Mouse (Mus musculus) MEL (cell line): ENCODE measurements around the gene Bcat1. TPM values are rescaled to one million over a fixed set of nuclear protein-coding genes. Genes with fewer than 3 reads are reported as not detected.
A peak's percentile ranks its signal among the peaks of the same experiment; 100 is the strongest.

Experiments
- DNase-seq: peaks from one replicate; pipeline ENCODE4 v3.0.0; 2011; ENCODE audit warnings: low read depth, low spot score
- H3K27ac ChIP-seq: 2 replicates; pipeline ENCODE4 v1.5.1; 2012; ENCODE audit warnings: low read depth, mild to moderate bottlenecking, control low read depth, low read length, moderate library complexity; ENCODE audit not compliant: control insufficient read depth
- H3K27me3 ChIP-seq, 2 experiments: fragments of 150-350 bp in 1 of 2; sonication (generic) in 1 of 2; 2 replicates each; pipeline ENCODE4 v1.6.1; 2012; ENCODE audit warnings: low read length in 2 of 2, mild to moderate bottlenecking in 2 of 2, improper control_type of control experiment in 1 of 2, moderate library complexity in 1 of 2; ENCODE audit not compliant: insufficient read depth in 2 of 2, control insufficient read depth in 1 of 2
- H3K36me3 ChIP-seq, 2 experiments: 2 replicates each; pipeline ENCODE4 v1.6.1; 2012 to 2014; ENCODE audit warnings: low read length in 2 of 2, improper control_type of control experiment in 1 of 2, inconsistent platforms in 1 of 2, mild to moderate bottlenecking in 1 of 2; ENCODE audit not compliant: insufficient read depth in 2 of 2, control insufficient read depth in 1 of 2
- H3K4me1 ChIP-seq, 2 experiments: fragments of 150-350 bp in 1 of 2; sonication (generic) in 1 of 2; 2 replicates each; pipeline ENCODE4 v1.6.1; 2012; ENCODE audit warnings: low read length in 2 of 2, improper control_type of control experiment in 1 of 2, mild to moderate bottlenecking in 1 of 2; ENCODE audit not compliant: insufficient read depth in 2 of 2, control insufficient read depth in 1 of 2
- H3K4me3 ChIP-seq, 2 experiments: fragments of 150-350 bp in 1 of 2; sonication (generic) in 1 of 2; 2 replicates each; pipeline ENCODE4 v1.5.1; 2012; ENCODE audit warnings: low read depth in 2 of 2, low read length in 2 of 2, mild to moderate bottlenecking in 2 of 2, moderate library complexity in 2 of 2, control low read depth in 1 of 2, improper control_type of control experiment in 1 of 2; ENCODE audit not compliant: control insufficient read depth in 1 of 2, insufficient read depth in 1 of 2
- H3K79me2 ChIP-seq: 2 replicates; pipeline ENCODE4 v1.6.1; 2012; ENCODE audit warnings: mild to moderate bottlenecking, low read length, moderate library complexity; ENCODE audit not compliant: control insufficient read depth, poor library complexity, insufficient read depth
- H3K9ac ChIP-seq: 2 replicates; pipeline ENCODE4 v1.6.1; 2012; ENCODE audit warnings: low read depth, mild to moderate bottlenecking, control low read depth, low read length, moderate library complexity; ENCODE audit not compliant: control insufficient read depth, poor library complexity, severe bottlenecking
- H3K9me3 ChIP-seq: fragments of 150-350 bp; sonication (generic); replicated peaks from 2 replicates; pipeline ENCODE4 v1.6.1; 2012; ENCODE audit warnings: mild to moderate bottlenecking, low read length, improper control_type of control experiment, moderate library complexity; ENCODE audit not compliant: insufficient read depth
- BHLHE40 ChIP-seq: IDR thresholded peaks from 2 replicates; pipeline ENCODE4 v1.6.1; 2012; ENCODE audit warnings: low read depth, mild to moderate bottlenecking, inconsistent platforms, low read length, improper control_type of control experiment, borderline replicate concordance
- CHD2 ChIP-seq: IDR thresholded peaks from 2 replicates; pipeline ENCODE4 v1.6.1; 2011; ENCODE audit warnings: low read length, improper control_type of control experiment
- CTCF ChIP-seq, 3 experiments: IDR thresholded peaks in 2 of 3; conservative IDR thresholded peaks in 1 of 3; 2 replicates each; pipeline ENCODE4 v1.5.1; 2011 to 2012; ENCODE audit warnings: low read length in 3 of 3, low read depth in 2 of 3, mild to moderate bottlenecking in 2 of 3, improper control_type of control experiment in 1 of 3, inconsistent platforms in 1 of 3, mixed read lengths in 1 of 3, moderate library complexity in 1 of 3; ENCODE audit not compliant: control insufficient read depth in 1 of 3, insufficient read depth in 1 of 3, poor library complexity in 1 of 3, severe bottlenecking in 1 of 3
- ELF1 ChIP-seq: IDR thresholded peaks from 2 replicates; pipeline ENCODE4 v1.6.1; 2014; ENCODE audit warnings: low read depth, mild to moderate bottlenecking, inconsistent platforms, low read length, improper control_type of control experiment, moderate library complexity
- EP300 ChIP-seq, 2 experiments: IDR thresholded peaks; 2 replicates each; pipeline ENCODE4 v1.6.1; 2011; ENCODE audit warnings: improper control_type of control experiment in 2 of 2, low read length in 2 of 2, low read depth in 1 of 2, mild to moderate bottlenecking in 1 of 2
- ETS1 ChIP-seq: IDR thresholded peaks from 2 replicates; pipeline ENCODE4 v1.6.1; 2012; ENCODE audit warnings: low read depth, mild to moderate bottlenecking, inconsistent platforms, low read length, improper control_type of control experiment, moderate library complexity
- GABPA ChIP-seq: IDR thresholded peaks from 2 replicates; pipeline ENCODE4 v1.6.1; 2012; ENCODE audit warnings: low read depth, mild to moderate bottlenecking, inconsistent platforms, low read length, improper control_type of control experiment, moderate library complexity
- GATA1 ChIP-seq: IDR thresholded peaks from 2 replicates; pipeline ENCODE4 v1.6.1; 2011; ENCODE audit warnings: low read depth, low read length, improper control_type of control experiment
- HCFC1 ChIP-seq: IDR thresholded peaks from 2 replicates; pipeline ENCODE4 v1.6.1; 2012; ENCODE audit warnings: low read depth, mild to moderate bottlenecking, inconsistent platforms, low read length, improper control_type of control experiment, moderate library complexity
- MAZ ChIP-seq: IDR thresholded peaks from 2 replicates; pipeline ENCODE4 v1.6.1; 2012; ENCODE audit warnings: low read depth, mild to moderate bottlenecking, inconsistent platforms, low read length, improper control_type of control experiment
- MXI1 ChIP-seq: IDR thresholded peaks from 2 replicates; pipeline ENCODE4 v1.6.1; 2011; ENCODE audit warnings: mild to moderate bottlenecking, low read depth, low read length, improper control_type of control experiment
- MYB ChIP-seq: IDR thresholded peaks from 2 replicates; pipeline ENCODE4 v1.6.1; 2011; ENCODE audit warnings: mild to moderate bottlenecking, low read depth, low read length, improper control_type of control experiment
- MYC ChIP-seq: IDR thresholded peaks from 2 replicates; pipeline ENCODE4 v1.6.1; 2011; ENCODE audit warnings: low read depth, mild to moderate bottlenecking, low read length, improper control_type of control experiment, moderate library complexity
- NELFE ChIP-seq: IDR thresholded peaks from 2 replicates; pipeline ENCODE4 v1.6.1; 2011; ENCODE audit warnings: low read depth, low read length, improper control_type of control experiment
- NRF1 ChIP-seq: IDR thresholded peaks from 2 replicates; pipeline ENCODE4 v1.6.1; 2014; ENCODE audit warnings: low read depth, mild to moderate bottlenecking, inconsistent platforms, low read length, improper control_type of control experiment, moderate library complexity; ENCODE audit not compliant: poor library complexity, insufficient read depth, severe bottlenecking
- POLR2A ChIP-seq, 2 experiments: IDR thresholded peaks; 2 replicates each; pipeline ENCODE4 v1.6.1; 2011 to 2012; ENCODE audit warnings: low read length in 2 of 2, mild to moderate bottlenecking in 2 of 2, control low read depth in 1 of 2, improper control_type of control experiment in 1 of 2, low read depth in 1 of 2, moderate library complexity in 1 of 2; ENCODE audit not compliant: control insufficient read depth in 1 of 2, insufficient read depth in 1 of 2, poor library complexity in 1 of 2
- RAD21 ChIP-seq: IDR thresholded peaks from 2 replicates; pipeline ENCODE4 v1.6.1; 2011; ENCODE audit warnings: mild to moderate bottlenecking, low read depth, low read length, improper control_type of control experiment
- RCOR1 ChIP-seq: IDR thresholded peaks from 2 replicates; pipeline ENCODE4 v1.6.1; 2012; ENCODE audit warnings: low read depth, mild to moderate bottlenecking, inconsistent platforms, low read length, improper control_type of control experiment
- SMC3 ChIP-seq: IDR thresholded peaks from 2 replicates; pipeline ENCODE4 v1.6.1; 2011; ENCODE audit warnings: low read depth, low read length, improper control_type of control experiment
- TAL1 ChIP-seq: IDR thresholded peaks from 2 replicates; pipeline ENCODE4 v1.6.1; 2012; ENCODE audit warnings: mild to moderate bottlenecking, inconsistent platforms, low read length, moderate library complexity, mixed read lengths
- TBP ChIP-seq: IDR thresholded peaks from 2 replicates; pipeline ENCODE4 v1.8.0; 2011; ENCODE audit warnings: low read depth, low read length, improper control_type of control experiment
- TCF12 ChIP-seq: IDR thresholded peaks from 2 replicates; pipeline ENCODE4 v1.6.1; 2014; ENCODE audit warnings: low read depth, mild to moderate bottlenecking, inconsistent platforms, low read length, improper control_type of control experiment, moderate library complexity
- UBTF ChIP-seq: IDR thresholded peaks from 2 replicates; pipeline ENCODE4 v1.6.1; 2012; ENCODE audit warnings: low read depth, mild to moderate bottlenecking, inconsistent platforms, low read length, improper control_type of control experiment, moderate library complexity, borderline replicate concordance; ENCODE audit not compliant: insufficient read depth
- USF1 ChIP-seq: IDR thresholded peaks from 2 replicates; pipeline ENCODE4 v1.6.1; 2014; ENCODE audit warnings: low read depth, mild to moderate bottlenecking, inconsistent platforms, low read length, improper control_type of control experiment, moderate library complexity
- ZKSCAN1 ChIP-seq: IDR thresholded peaks from 2 replicates; pipeline ENCODE4 v1.6.1; 2012; ENCODE audit warnings: low read depth, mild to moderate bottlenecking, inconsistent platforms, low read length, improper control_type of control experiment, moderate library complexity
- ZMIZ1 ChIP-seq: IDR thresholded peaks from 2 replicates; pipeline ENCODE4 v1.6.1; 2012; ENCODE audit warnings: low read depth, mild to moderate bottlenecking, inconsistent platforms, low read length, improper control_type of control experiment, moderate library complexity
- ZNF384 ChIP-seq: IDR thresholded peaks from 2 replicates; pipeline ENCODE4 v1.6.1; 2012; ENCODE audit warnings: low read depth, mild to moderate bottlenecking, inconsistent platforms, low read length, improper control_type of control experiment
- polyA plus RNA-seq, 2 experiments: library from polyadenylated mRNA; stranded (reverse) in 1 of 2; unstranded in 1 of 2; fragments of >175 nt in 1 of 2; fragments of >200 nt in 1 of 2; gene quantifications; 2 replicates each; pipeline versions ENCODE4 v1.2.1 to v1.2.4; 2012; ENCODE audit warnings: low replicate concordance in 2 of 2, low read depth in 1 of 2; ENCODE audit not compliant: insufficient read length in 2 of 2, insufficient read depth in 1 of 2, missing spikeins in 1 of 2
- total RNA-seq: library from RNA; depleted of rRNA; stranded (reverse); fragments of 300-350 nt; gene quantifications from 2 replicates; pipeline ENCODE4 v1.2.3, GENCODE M21; 2012

The Bcat1 gene
- total and polyA plus RNA-seq, 3 experiments, result not detected

DNA sequence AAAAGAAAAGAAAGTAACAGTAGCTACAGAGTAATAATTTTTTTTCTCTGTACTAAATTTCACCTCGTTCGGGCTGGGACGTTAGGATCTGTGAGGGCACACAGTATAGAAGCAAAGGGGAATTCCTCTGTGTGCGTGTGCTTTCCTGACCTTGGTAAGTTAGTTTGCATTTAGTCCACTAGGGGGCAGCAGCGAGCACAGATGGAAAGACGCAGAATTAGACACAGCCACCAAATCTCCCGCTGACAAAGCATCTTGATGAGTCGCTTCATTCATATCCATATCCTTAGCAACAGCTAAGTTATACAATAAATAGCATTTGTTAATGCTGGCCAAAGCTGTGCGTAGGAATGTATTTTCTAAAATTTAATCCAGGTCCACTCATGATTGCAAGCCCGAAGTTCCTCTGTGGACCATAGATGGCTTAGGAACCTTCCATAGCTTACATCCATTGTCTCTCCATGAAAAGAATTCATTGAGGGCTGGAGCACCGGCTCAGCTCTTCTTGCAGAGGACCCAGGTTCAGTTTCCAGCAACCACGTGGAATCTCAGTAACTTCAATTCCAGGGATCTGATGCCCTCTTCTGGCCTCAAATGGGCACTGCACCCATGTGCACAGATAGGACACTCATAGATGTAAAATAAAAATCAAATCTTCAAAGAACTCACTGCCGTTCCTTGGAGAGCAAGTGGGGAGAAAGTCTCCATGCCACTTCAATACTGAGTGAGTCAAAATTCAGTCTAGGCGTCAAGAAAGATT is 52.8 kb downstream of the Bcat1 start:
- no peaks in the 10 kb centered on the region for H3K79me2 ChIP-seq
- H3K4me1 ChIP-seq, result no peaks in the 10 kb centered on the region
- no peaks in the 10 kb centered on the region for H3K9me3 ChIP-seq
- no peaks in the 10 kb centered on the region for H3K27me3 ChIP-seq
- DNase-seq, result peak; percentile 64
- TF ChIP-seq RAD21 (peak; percentile 22), ZMIZ1 (no peak), ZKSCAN1 (no peak), CTCF (IDR thresholded peaks at IDR 0.05 in 2 of 3, conservative IDR thresholded peaks at IDR 0.05 in 1 of 3; ENCODE audit: control insufficient read depth in 1 of 3, insufficient read depth in 1 of 3, low read depth in 2 of 3, low read length in 3 of 3, poor library complexity in 1 of 3, severe bottlenecking in 1 of 3) (peak; percentile 39 to 68 (median 65)), TCF12 (no peak), HCFC1 (no peak), MXI1 (no peak), GABPA (no peak), TAL1 (no peak), TBP (no peak), ZNF384 (no peak), SMC3 (peak; percentile 53), ELF1 (no peak), NRF1 (no peak), POLR2A (IDR thresholded peaks at IDR 0.05; ENCODE audit: control insufficient read depth in 1 of 2, insufficient read depth in 1 of 2, low read depth in 1 of 2, low read length in 2 of 2, poor library complexity in 1 of 2) (no peak), USF1 (no peak), BHLHE40 (no peak)
- H3K4me3 ChIP-seq, result no peak overlapping the region
- H3K9ac ChIP-seq, result no peak overlapping the region
- no peaks in the 10 kb centered on the region for H3K36me3 ChIP-seq
- H3K27ac ChIP-seq, result no peak overlapping the region

DNA sequence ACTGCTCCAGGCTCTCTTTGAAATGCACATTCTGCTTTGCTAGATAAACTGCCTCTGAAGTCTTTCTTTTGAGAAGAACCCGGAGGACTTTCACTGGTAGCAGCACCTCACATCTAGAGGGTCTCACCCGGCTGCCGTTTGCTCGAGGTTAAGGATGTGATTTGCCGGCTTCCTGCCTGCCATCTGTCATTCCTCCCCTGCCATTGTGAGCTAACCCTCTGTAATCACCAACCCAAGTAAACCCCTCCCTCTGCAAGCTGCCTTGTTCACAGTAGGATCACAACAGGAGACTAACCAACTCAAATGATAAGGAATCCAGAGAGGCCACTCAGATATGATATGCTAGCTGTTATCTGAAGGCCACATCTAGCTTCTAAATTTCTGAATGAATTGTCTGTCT is 53.6 kb downstream of the Bcat1 start:
- no peaks in the 10 kb centered on the region for H3K27me3 ChIP-seq

More for the DNA sequence above, 53.6 kb downstream of the Bcat1 start:
- no peak overlapping the region for H3K9ac ChIP-seq
- no peak for DNase-seq
- no peak overlapping the region for H3K27ac ChIP-seq
- no peaks in the 10 kb centered on the region for H3K4me1 ChIP-seq
- no peaks in the 10 kb centered on the region for H3K9me3 ChIP-seq
- H3K79me2 ChIP-seq, result no peaks in the 10 kb centered on the region
- no peak for TF ChIP-seq MYB
- TF ChIP-seq ETS1, result no peak
- no peak for TF ChIP-seq TAL1
- TF ChIP-seq TCF12, result no peak
- TF ChIP-seq MAZ, result no peak
- no peak for TF ChIP-seq MYC
- no peak for TF ChIP-seq CHD2
- TF ChIP-seq EP300 (IDR thresholded peaks at IDR 0.05; ENCODE audit: low read depth in 1 of 2, low read length in 2 of 2), result no peak
- TF ChIP-seq RCOR1, result no peak
- TF ChIP-seq HCFC1, result no peak
- TF ChIP-seq GABPA, result no peak
- no peak for TF ChIP-seq NRF1
- TF ChIP-seq NELFE, result no peak
- no peak for TF ChIP-seq ELF1
- no peak for TF ChIP-seq UBTF
- no peak for TF ChIP-seq MXI1
- TF ChIP-seq GATA1, result no peak
- TF ChIP-seq, all 39 proteins: peak for 0
- no peak overlapping the region for H3K4me3 ChIP-seq
- no peaks in the 10 kb centered on the region for H3K36me3 ChIP-seq
